Mouse (Mus musculus) midbrain, embryonic 15.5 days (tissue): ENCODE measurements around the gene Nans. TPM values are rescaled to one million over a fixed set of nuclear protein-coding genes. Genes with fewer than 3 reads are reported as not detected.

Experiments used
- ATAC-seq: fragments of 200-750 bp; cut with Nextera tagmentation; replicated peaks from 2 replicates; pipeline ENCODE4 v1.8.0; 2017; ENCODE audit warnings: moderate TSS enrichment
- H3K27ac ChIP-seq: fragments of 300-500 bp; sonication (generic); 2 replicates; pipeline ENCODE4 v1.5.1; 2015; ENCODE audit warnings: mild to moderate bottlenecking, inconsistent platforms
- H3K27me3 ChIP-seq: fragments of 300-500 bp; sonication (generic); replicated peaks from 2 replicates; pipeline ENCODE4 v1.6.1; 2015; ENCODE audit warnings: inconsistent platforms
- H3K36me3 ChIP-seq: fragments of 300-500 bp; sonication (generic); replicated peaks from 2 replicates; pipeline ENCODE4 v1.6.1; 2015; ENCODE audit warnings: inconsistent platforms
- H3K4me1 ChIP-seq: fragments of 300-500 bp; sonication (generic); 2 replicates; pipeline ENCODE4 v1.6.1; 2015; ENCODE audit warnings: inconsistent platforms
- H3K4me2 ChIP-seq: fragments of 300-500 bp; sonication (generic); 2 replicates; pipeline ENCODE4 v1.6.1; 2015; ENCODE audit warnings: inconsistent platforms, mild to moderate bottlenecking, moderate library complexity
- H3K4me3 ChIP-seq: fragments of 300-500 bp; sonication (generic); 2 replicates; pipeline ENCODE4 v1.5.1; 2015; ENCODE audit warnings: mild to moderate bottlenecking, inconsistent platforms
- H3K9ac ChIP-seq: fragments of 300-500 bp; sonication (generic); 2 replicates; pipeline ENCODE4 v1.6.1; 2015; ENCODE audit warnings: mild to moderate bottlenecking, inconsistent platforms
- H3K9me3 ChIP-seq: fragments of 300-500 bp; sonication (generic); 2 replicates; pipeline ENCODE4 v1.6.1; 2016; ENCODE audit warnings: inconsistent platforms
- WGBS: fragments of 180-500 bp; shearing (Covaris S2); methylation state at CpG from one replicate; pipeline ENCODE4 v1.1.7; 2015; ENCODE audit warnings: mixed read lengths; 5-methylcytosine and 5-hydroxymethylcytosine counted together
- polyA plus RNA-seq: library from polyadenylated mRNA; unstranded; fragments of >200 nt; fragmentation: Nextera tagmentation; extraction: Ambion mirVana; gene quantifications from 2 replicates; pipeline ENCODE4 v1.2.1, GENCODE M21; 2015

Nans gene
- polyA plus RNA-seq, 1 experiment from 2014 or later, result 76.2 TPM

GRCm38 (mm10) chr4:46539167-46539566 is 50.1 kb downstream of the Nans start:
- peaks cover 18% of the 10 kb centered on the region for H3K4me1 ChIP-seq
- no peak overlapping the region for H3K4me2 ChIP-seq
- 68% methylated on average over 9 of the region's 9 CpGs for WGBS
- H3K27ac ChIP-seq, result no peak overlapping the region
- H3K36me3 ChIP-seq, result 0 out of 2 replicates have a peak, but pooled peaks cover 4% of the 10 kb centered on the region
- H3K4me3 ChIP-seq, result no peak overlapping the region
- peaks cover 39% of the 10 kb centered on the region for H3K27me3 ChIP-seq
- no peak overlapping the region for H3K9ac ChIP-seq
- ATAC-seq, result no peak
- no peaks in the 10 kb centered on the region for H3K9me3 ChIP-seq

DNA sequence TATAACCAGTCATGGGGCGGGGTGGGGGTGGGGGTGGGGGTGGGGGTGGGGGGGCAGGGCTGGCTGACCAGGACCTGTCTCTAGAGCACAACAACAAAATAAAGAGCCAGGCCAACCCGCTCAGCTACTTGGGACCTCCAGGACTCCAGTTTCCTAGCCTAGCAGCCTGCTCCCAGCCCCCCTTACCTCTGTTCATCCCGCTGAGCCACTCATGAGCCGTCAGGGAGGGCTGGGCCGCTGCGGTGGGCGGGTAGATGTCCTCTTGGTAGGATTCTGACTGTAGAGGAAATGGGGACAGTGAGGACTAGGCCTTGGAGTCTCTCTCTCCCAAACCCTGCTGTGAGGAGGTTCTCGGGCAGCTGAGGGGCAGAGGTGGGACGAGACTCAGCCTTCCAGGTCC is 52.7 kb downstream of the Nans start:
- Histone ChIP-seq H3K4me1 (no peaks in the 10 kb centered on the region), H3K9ac (no peak overlapping the region), H3K36me3 (0 out of 2 replicates have a peak, but pooled peaks cover 4% of the 10 kb centered on the region), H3K4me2 (no peak overlapping the region), H3K27ac (no peak overlapping the region), H3K4me3 (no peak overlapping the region), H3K27me3 (peaks cover 14% of the 10 kb centered on the region), H3K9me3 (no peaks in the 10 kb centered on the region)
- no peak for ATAC-seq
- WGBS, result 47% methylated on average over 8 of the region's 9 CpGs

DNA sequence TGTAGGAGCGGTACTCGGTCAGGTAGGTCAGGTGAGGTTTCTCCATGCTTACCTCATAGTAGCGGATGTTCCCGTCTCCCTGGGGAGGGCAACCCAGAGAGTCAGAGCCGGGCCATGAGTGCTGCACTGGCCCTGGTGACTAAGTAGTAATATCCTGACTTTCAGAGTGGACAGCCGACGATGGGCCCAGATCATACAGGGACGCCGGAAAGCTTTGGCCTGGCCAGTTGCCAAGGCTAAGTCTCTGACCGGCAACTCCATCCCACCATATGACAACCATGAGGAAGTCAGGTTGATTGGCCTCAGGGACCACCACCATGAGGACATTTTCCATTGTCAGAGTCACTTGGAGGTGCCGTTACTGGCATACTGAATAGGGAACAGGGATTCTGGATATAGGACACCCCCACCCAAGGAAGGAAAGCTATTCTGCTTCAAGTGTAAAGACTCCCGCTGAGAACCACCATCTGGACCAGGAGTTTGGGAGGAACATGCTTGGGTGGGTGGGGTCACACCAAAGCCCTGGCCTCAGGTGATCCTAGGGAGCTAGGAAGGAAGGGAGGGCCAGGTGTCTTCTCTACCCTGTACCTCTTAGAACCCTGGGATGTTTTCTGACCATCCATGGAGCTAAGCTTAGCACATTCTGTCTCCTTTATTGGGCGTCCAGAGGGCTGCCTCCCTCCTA is 54.5 kb downstream of the Nans start:
- WGBS, result 91% methylated on average over 13 of the region's 13 CpGs
- no peak overlapping the region for H3K4me2 ChIP-seq
- H3K9me3 ChIP-seq, result no peaks in the 10 kb centered on the region
- no peaks in the 10 kb centered on the region for H3K4me1 ChIP-seq
- ATAC-seq, result no peak
- 0 out of 2 replicates have a peak, but pooled peaks cover 2% of the 10 kb centered on the region for H3K27me3 ChIP-seq
- H3K36me3 ChIP-seq, result no peaks in the 10 kb centered on the region
- no peak overlapping the region for H3K4me3 ChIP-seq
- no peak overlapping the region for H3K9ac ChIP-seq
- H3K27ac ChIP-seq, result no peak overlapping the region

DNA sequence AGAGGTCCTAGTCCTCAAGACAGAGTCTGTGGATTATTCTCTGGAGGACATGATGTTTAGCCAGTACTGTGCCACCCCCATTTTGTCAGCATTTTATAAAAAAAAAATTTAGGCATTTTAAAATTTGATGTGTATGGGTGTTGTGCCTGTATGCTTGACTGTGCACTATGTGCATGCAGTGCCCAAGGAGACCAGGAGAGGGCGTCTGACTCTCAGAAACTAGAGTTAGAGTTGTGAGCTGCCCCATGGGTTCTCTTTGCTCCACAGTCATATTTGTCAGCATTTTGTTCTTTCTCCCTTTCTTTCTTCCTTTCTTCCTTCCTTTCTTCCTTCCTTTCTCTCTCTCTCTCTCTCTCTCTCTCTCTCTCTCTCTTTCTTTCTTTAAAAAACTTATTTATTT is 55.3 kb downstream of the Nans start:
- Histone ChIP-seq H3K4me3 (no peak overlapping the region), H3K27me3 (no peaks in the 10 kb centered on the region), H3K27ac (no peak overlapping the region), H3K4me2 (no peak overlapping the region), H3K9me3 (no peaks in the 10 kb centered on the region), H3K9ac (no peak overlapping the region), H3K36me3 (no peaks in the 10 kb centered on the region), H3K4me1 (no peaks in the 10 kb centered on the region)
- 29% methylated on average over 1 of the region's 1 CpGs for WGBS
- no peak for ATAC-seq

- Histone ChIP-seq H3K4me3 (no peak overlapping the region), H3K27me3 (no peaks in the 10 kb centered on the region), H3K9ac (no peak overlapping the region), H3K4me1 (no peaks in the 10 kb centered on the region), H3K9me3 (no peaks in the 10 kb centered on the region), H3K4me2 (no peak overlapping the region), H3K36me3 (no peaks in the 10 kb centered on the region), H3K27ac (no peak overlapping the region)
- WGBS, result 20% methylated on average over 9 of the region's 9 CpGs
- ATAC-seq, result no peak
Observed at GRCm38 (mm10) chr4:46545498-46545897, 56.5 kb downstream of the Nans start.

- Histone ChIP-seq H3K9ac (no peak overlapping the region), H3K27me3 (no peaks in the 10 kb centered on the region), H3K4me3 (no peak overlapping the region), H3K27ac (no peak overlapping the region), H3K36me3 (no peaks in the 10 kb centered on the region), H3K4me2 (no peak overlapping the region), H3K9me3 (no peaks in the 10 kb centered on the region), H3K4me1 (no peaks in the 10 kb centered on the region)
- no peak for ATAC-seq
- 42% methylated on average over 6 of the region's 6 CpGs for WGBS
Observed at GRCm38 (mm10) chr4:46546709-46547108, 57.7 kb downstream of the Nans start.

GRCm38 (mm10) chr4:46549979-46550378 is 60.9 kb downstream of the Nans start:
- no peak for ATAC-seq
- 73% methylated on average over 10 of the region's 10 CpGs for WGBS
- Histone ChIP-seq H3K27me3 (no peaks in the 10 kb centered on the region), H3K4me2 (no peak overlapping the region), H3K9ac (no peak overlapping the region), H3K27ac (no peak overlapping the region), H3K9me3 (no peaks in the 10 kb centered on the region), H3K4me1 (no peaks in the 10 kb centered on the region), H3K4me3 (no peak overlapping the region), H3K36me3 (no peaks in the 10 kb centered on the region)

DNA sequence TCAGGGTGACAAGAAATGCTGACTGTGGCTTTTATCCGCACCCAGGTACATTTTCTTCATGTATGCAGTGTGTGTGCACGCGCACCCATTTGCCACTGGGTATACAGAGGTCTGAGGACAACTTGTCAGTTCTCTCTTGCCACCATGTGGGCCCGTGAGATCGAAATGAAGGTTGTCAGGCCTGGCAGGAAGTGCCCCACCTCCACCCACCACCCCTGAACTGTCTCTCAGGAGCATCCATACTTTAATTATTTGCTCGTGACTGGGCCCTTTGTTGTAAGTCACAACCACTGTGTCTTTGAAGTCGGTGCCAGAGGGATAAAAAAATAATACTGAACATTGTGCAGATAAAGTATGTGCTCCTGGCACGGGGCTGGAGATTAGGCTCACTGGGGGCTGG is 61.4 kb downstream of the Nans start:
- no peaks in the 10 kb centered on the region for H3K27me3 ChIP-seq
- no peaks in the 10 kb centered on the region for H3K36me3 ChIP-seq
- 56% methylated on average over 8 of the region's 8 CpGs for WGBS
- no peak overlapping the region for H3K27ac ChIP-seq
- H3K4me2 ChIP-seq, result no peak overlapping the region
- no peak overlapping the region for H3K4me3 ChIP-seq
- no peak overlapping the region for H3K9ac ChIP-seq
- H3K9me3 ChIP-seq, result no peaks in the 10 kb centered on the region
- no peaks in the 10 kb centered on the region for H3K4me1 ChIP-seq
- ATAC-seq, result no peak

Other genes with a start within 250 kb of the Nans start
- not detected in 2 replicates for gene Foxe1, start 145.6 kb upstream of the Nans start, polyA plus RNA-seq
- gene Trmo, start 99.8 kb upstream of the Nans start, polyA plus RNA-seq, result 9.2 and 9.4 TPM in 2 replicates
- 0.14 and 0.59 TPM in 2 replicates for gene Hemgn, start 75.7 kb upstream of the Nans start, polyA plus RNA-seq
- gene Anp32b, start 38.3 kb upstream of the Nans start, polyA plus RNA-seq, result 72.3 and 74.4 TPM in 2 replicates
- gene Trim14, start 46.9 kb downstream of the Nans start, polyA plus RNA-seq, result 0.82 and 1.1 TPM in 2 replicates
- gene Coro2a, start 113.0 kb downstream of the Nans start, polyA plus RNA-seq, result 6.8 and 8.1 TPM in 2 replicates
- gene Tbc1d2, start 161.0 kb downstream of the Nans start, polyA plus RNA-seq, result 0.61 and 0.88 TPM in 2 replicates